Mouse (Mus musculus) lung, embryonic 14.5 days (tissue): Measurements from ENCODE around the gene Prpf19. TPM values are rescaled to one million over a fixed set of nuclear protein-coding genes. Genes with fewer than 3 reads are reported as not detected.

ENCODE experiments used
- ATAC-seq: fragments of 200-750 bp; cut with Nextera tagmentation; 2 replicates; pipeline ENCODE4 v1.8.0; 2017; ENCODE audit warnings: mild to moderate bottlenecking, moderate TSS enrichment, moderate library complexity; ENCODE audit not compliant: insufficient read depth
- DNase-seq: peaks from one replicate; pipeline ENCODE4 v3.0.0-alpha.2; 2015
- H3K27ac ChIP-seq: fragments of 300-500 bp; sonication (generic); 2 replicates; pipeline ENCODE4 v1.5.1; 2014; ENCODE audit warnings: low read depth, mild to moderate bottlenecking, moderate library complexity
- H3K27me3 ChIP-seq: fragments of 300-500 bp; sonication (generic); 2 replicates; pipeline ENCODE4 v1.6.1; 2014; ENCODE audit warnings: low read length, control low read depth; ENCODE audit not compliant: insufficient read depth
- H3K36me3 ChIP-seq: fragments of 300-500 bp; sonication (generic); 2 replicates; pipeline ENCODE4 v1.6.1; 2014; ENCODE audit warnings: control low read depth; ENCODE audit not compliant: insufficient read depth
- H3K4me1 ChIP-seq: fragments of 300-500 bp; sonication (generic); 2 replicates; pipeline ENCODE4 v1.6.1; 2014; ENCODE audit warnings: antibody characterized with exemption, control low read depth; ENCODE audit not compliant: insufficient read depth
- H3K4me2 ChIP-seq: fragments of 300-500 bp; sonication (generic); 2 replicates; pipeline ENCODE4 v1.6.1; 2014; ENCODE audit warnings: mild to moderate bottlenecking
- H3K4me3 ChIP-seq: fragments of 300-500 bp; sonication (generic); 2 replicates; pipeline ENCODE4 v1.5.1; 2014; ENCODE audit warnings: low read depth, low read length
- H3K9ac ChIP-seq: fragments of 300-500 bp; sonication (generic); 2 replicates; pipeline ENCODE4 v1.6.1; 2014
- H3K9me3 ChIP-seq: fragments of 300-500 bp; sonication (generic); 2 replicates; pipeline ENCODE4 v1.6.1; 2016; ENCODE audit warnings: low read depth, low read length, control low read depth
- CTCF ChIP-seq: IDR thresholded peaks from 2 replicates; pipeline ENCODE4 v1.5.1; 2016; ENCODE audit warnings: antibody characterized with exemption, low read depth
- WGBS: fragments of 180-500 bp; shearing (Covaris S2); extraction: QIAGEN DNeasy Blood & Tissue Kit; methylation state at CpG from one replicate; pipeline ENCODE4 v1.1.7; 2014; 5-methylcytosine and 5-hydroxymethylcytosine counted together
- polyA plus RNA-seq: library from polyadenylated mRNA; unstranded; fragments of >200 nt; fragmentation: Nextera tagmentation; extraction: Ambion mirVana; gene quantifications from 2 replicates; pipeline ENCODE4 v1.2.1, GENCODE M21; 2014

Prpf19 gene
- polyA plus RNA-seq, 1 experiment from 2014 or later, result 40.7 TPM

GRCm38 (mm10) chr19:10895708-10896107 is 677 bp downstream of the Prpf19 start:
- Histone ChIP-seq H3K4me2 (peak overlapping the region; percentile 87), H3K9me3 (no peaks in the 10 kb centered on the region), H3K36me3 (peaks cover 34% of the 10 kb centered on the region), H3K4me1 (peaks cover 4% of the 10 kb centered on the region; the same call in 1 of the 2 replicates), H3K27ac (peak overlapping the region; percentile 89), H3K9ac (peak overlapping the region; percentile 85), H3K4me3 (peak overlapping the region; percentile 84), H3K27me3 (no peaks in the 10 kb centered on the region)
- no peak for TF ChIP-seq CTCF
- no peak for ATAC-seq
- under 1% methylated on average over 16 of the region's 16 CpGs for WGBS
- DNase-seq, result peak; percentile 32

DNA sequence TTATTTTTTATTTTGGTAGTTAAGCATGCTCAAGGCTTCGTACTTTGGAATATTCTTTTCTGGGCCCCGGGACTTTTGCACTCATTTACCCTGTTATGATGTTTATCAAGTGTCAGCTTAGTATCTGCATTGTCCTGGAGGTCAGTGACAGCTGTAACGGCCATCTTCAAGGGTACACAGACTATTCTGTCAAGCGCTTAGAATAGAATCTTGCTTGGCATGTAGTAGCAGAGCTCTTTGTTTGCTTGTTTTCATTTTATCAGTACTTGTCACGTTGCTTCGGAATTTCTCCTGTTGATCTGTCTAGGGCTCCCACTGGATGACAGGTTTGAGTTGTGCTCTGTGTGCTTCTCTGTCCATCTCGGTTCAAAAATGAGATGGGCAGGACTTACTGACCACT is 1.8 kb downstream of the Prpf19 start:
- Histone ChIP-seq H3K4me1 (peaks cover 4% of the 10 kb centered on the region; the same call in 1 of the 2 replicates), H3K4me3 (peak overlapping the region; percentile 84; the same call in 1 of the 2 replicates), H3K9me3 (no peaks in the 10 kb centered on the region), H3K4me2 (peak overlapping the region; percentile 87), H3K36me3 (peaks cover 45% of the 10 kb centered on the region), H3K27me3 (no peaks in the 10 kb centered on the region), H3K27ac (no peak overlapping the region), H3K9ac (peak overlapping the region; percentile 85)
- 56% methylated on average over 7 of the region's 7 CpGs for WGBS
- ATAC-seq, result no peak
- TF ChIP-seq CTCF, result no peak
- no peak for DNase-seq

DNA sequence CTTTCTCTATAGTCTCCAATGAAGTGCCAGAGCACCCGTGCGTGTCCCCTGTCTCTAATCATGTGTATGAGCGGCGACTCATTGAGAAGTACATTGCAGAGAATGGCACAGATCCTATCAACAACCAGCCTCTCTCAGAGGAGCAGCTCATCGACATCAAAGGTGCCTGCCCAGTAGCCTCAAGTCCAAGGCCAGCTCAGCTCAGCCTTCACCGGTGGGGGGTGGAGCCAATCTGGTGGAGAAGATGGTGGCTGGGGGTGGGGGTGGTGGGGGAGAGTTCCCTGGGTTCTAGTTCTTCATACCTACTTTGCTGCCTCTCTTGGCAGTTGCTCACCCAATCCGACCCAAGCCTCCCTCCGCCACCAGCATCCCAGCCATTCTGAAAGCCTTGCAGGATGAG is 2.5 kb downstream of the Prpf19 start:
- Histone ChIP-seq H3K4me3 (no peak overlapping the region), H3K4me2 (no peak overlapping the region; the same call in 1 of the 2 replicates), H3K36me3 (peaks cover 52% of the 10 kb centered on the region), H3K4me1 (peaks cover 4% of the 10 kb centered on the region; the same call in 1 of the 2 replicates), H3K27me3 (no peaks in the 10 kb centered on the region), H3K9ac (no peak overlapping the region), H3K9me3 (no peaks in the 10 kb centered on the region), H3K27ac (no peak overlapping the region)
- no peak for DNase-seq
- 87% methylated on average over 8 of the region's 8 CpGs for WGBS
- TF ChIP-seq CTCF, result no peak
- no peak for ATAC-seq

DNA sequence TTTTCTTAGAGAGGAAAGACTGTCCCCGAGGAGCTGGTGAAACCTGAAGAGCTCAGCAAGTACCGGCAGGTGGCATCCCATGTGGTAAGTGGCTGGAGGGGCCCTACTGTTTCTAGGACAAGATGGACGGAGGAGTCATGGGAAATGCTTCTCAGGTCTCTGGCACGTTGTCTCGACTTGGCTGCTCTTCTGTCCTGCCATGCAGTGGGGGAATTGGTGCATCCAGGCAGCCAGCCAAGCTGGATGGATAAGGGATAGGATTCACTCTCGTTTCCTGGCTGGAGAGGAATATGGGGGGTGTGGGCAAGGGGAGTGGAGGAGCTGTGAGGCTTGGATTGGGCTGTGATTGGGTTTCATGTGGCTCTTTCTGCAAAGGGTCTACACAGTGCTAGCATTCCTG is 5.3 kb downstream of the Prpf19 start:
- Histone ChIP-seq H3K4me3 (no peak overlapping the region), H3K36me3 (peaks cover 77% of the 10 kb centered on the region), H3K9ac (no peak overlapping the region), H3K27ac (no peak overlapping the region), H3K9me3 (no peaks in the 10 kb centered on the region), H3K4me2 (no peak overlapping the region), H3K4me1 (peaks cover 4% of the 10 kb centered on the region; the same call in 1 of the 2 replicates), H3K27me3 (no peaks in the 10 kb centered on the region)
- DNase-seq, result no peak
- ATAC-seq, result no peak
- no peak for TF ChIP-seq CTCF
- 63% methylated on average over 6 of the region's 6 CpGs for WGBS

GRCm38 (mm10) chr19:10901046-10901445 is 6.0 kb downstream of the Prpf19 start:
- no peaks in the 10 kb centered on the region for H3K27me3 ChIP-seq
- H3K4me3 ChIP-seq, result no peak overlapping the region
- H3K9me3 ChIP-seq, result no peaks in the 10 kb centered on the region
- peaks cover 83% of the 10 kb centered on the region for H3K36me3 ChIP-seq
- DNase-seq, result no peak
- TF ChIP-seq CTCF, result no peak
- H3K4me2 ChIP-seq, result no peak overlapping the region
- peaks cover 4% of the 10 kb centered on the region; the same call in 1 of the 2 replicates for H3K4me1 ChIP-seq
- no peak overlapping the region for H3K27ac ChIP-seq
- 88% methylated on average over 5 of the region's 5 CpGs for WGBS
- ATAC-seq, result no peak
- no peak overlapping the region for H3K9ac ChIP-seq

DNA sequence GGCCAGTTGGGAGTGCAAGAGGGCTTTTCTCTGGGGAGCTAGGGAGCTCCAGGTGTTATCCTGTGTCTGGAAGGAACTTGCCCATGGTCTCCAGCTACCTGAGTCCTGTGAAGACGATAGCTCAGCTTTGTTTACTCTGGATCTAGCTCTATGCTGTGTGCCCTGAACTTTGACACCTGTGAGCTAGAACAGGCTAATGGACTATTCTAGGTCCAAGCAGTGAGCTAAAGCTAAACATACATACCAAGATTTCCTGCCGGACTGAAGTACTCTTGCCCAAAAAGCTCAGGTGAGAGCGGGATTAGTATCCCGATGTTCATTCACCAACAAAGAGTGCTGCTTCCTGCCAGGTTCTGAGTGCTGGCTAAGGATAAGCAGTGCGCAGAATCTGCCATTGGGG is 9.5 kb downstream of the Prpf19 start:
- DNase-seq (no peak), ATAC-seq (no peak)
- no peak overlapping the region for H3K4me2 ChIP-seq
- WGBS, result 76% methylated on average over 5 of the region's 5 CpGs
- no peaks in the 10 kb centered on the region for H3K27me3 ChIP-seq
- no peak for TF ChIP-seq CTCF
- H3K9ac ChIP-seq, result no peak overlapping the region
- no peak overlapping the region for H3K4me3 ChIP-seq
- peaks cover 79% of the 10 kb centered on the region for H3K36me3 ChIP-seq
- no peaks in the 10 kb centered on the region for H3K4me1 ChIP-seq
- H3K9me3 ChIP-seq, result no peaks in the 10 kb centered on the region
- H3K27ac ChIP-seq, result peak overlapping the region; percentile 56; the same call in 1 of the 2 replicates

- H3K36me3 ChIP-seq, result peaks cover 72% of the 10 kb centered on the region
- DNase-seq, result peak; percentile 89
- WGBS, result 37% methylated on average over 7 of the region's 7 CpGs
- H3K9me3 ChIP-seq, result no peaks in the 10 kb centered on the region
- peak overlapping the region; percentile 78 for H3K27ac ChIP-seq
- ATAC-seq, result peak; percentile 90
- H3K4me1 ChIP-seq, result no peaks in the 10 kb centered on the region
- no peak overlapping the region for H3K9ac ChIP-seq
- peak overlapping the region; percentile 25; the same call in 1 of the 2 replicates for H3K4me2 ChIP-seq
- no peaks in the 10 kb centered on the region for H3K27me3 ChIP-seq
- peak; percentile 26; the same call in 1 of the 2 replicates for TF ChIP-seq CTCF
- H3K4me3 ChIP-seq, result no peak overlapping the region
Measured at GRCm38 (mm10) chr19:10904927-10905727, 10.1 kb downstream of the Prpf19 start.
